Mouse (Mus musculus): ENCODE data around the gene Rundc3b. TPM values are rescaled to one million over a fixed set of nuclear protein-coding genes. Genes with fewer than 3 reads are reported as not detected.
A peak's percentile ranks its signal among the peaks of the same experiment; 100 is the strongest.

Rundc3b gene
- polyA plus RNA-seq (2016; fragmentation: Nextera tagmentation; extraction: Ambion mirVana) = 18.8 and 19.4 TPM in 2 replicates

DNA sequence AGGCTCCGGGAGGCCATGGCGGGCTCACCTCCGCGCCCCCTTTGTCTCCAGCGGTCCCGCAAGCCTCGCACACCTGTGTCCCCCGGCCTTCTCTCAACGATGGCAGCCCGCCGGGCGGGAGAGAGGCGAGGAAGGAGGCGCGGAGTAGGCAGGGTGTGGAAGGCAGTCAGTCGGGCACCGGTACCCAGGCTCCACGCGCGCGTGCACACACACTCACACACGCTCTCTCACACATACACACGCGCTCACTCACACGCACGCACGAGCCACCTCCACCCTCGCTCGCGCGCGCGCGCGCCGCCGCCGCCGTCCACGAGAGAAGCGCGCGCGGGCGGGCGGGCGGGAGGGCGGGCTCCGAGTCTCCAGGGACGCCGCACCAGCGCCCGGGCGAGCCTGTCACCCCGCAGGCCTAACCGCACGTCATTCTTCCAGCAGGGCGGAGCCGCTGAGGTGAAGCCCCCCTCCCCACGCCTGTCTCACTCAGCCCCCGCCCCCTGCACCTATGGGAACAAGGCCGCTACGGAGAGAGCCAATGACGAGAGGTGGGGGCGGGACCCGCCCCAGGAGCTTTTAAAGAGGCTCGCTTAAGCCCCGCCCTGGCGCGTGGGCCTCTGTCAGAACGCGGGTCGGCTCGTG, at the start of gene Rundc3b:
Gene Rundc3b, minus strand, starts transcription at position 357 of the 636 bp plus-strand sequence.
- peak within 1 kb of the TSS; percentile 91 for H3K4me3 ChIP-seq (replicated peaks)
- H3K36me3 ChIP-seq (replicated peaks) = no peaks in the 10 kb centered on the region
- ATAC-seq (ENCODE audit: low FRiP score) = peak; percentile 99
- H3K27ac ChIP-seq = peak within 1 kb of the TSS; percentile 86
- no peaks in the 10 kb centered on the region for H3K4me1 ChIP-seq
- WGBS = under 1% methylated on average over 38 of the region's 74 CpGs
- H3K9me3 ChIP-seq = no peaks in the 10 kb centered on the region
- H3K9ac ChIP-seq = peak within 1 kb of the TSS; percentile 83
- H3K27me3 ChIP-seq = no peaks in the 10 kb centered on the region
- H3K4me2 ChIP-seq = peak within 1 kb of the TSS; percentile 82

GRCm38 (mm10) chr5:8669606-8670005, 46.9 kb upstream of the Rundc3b start:
- Histone ChIP-seq H3K4me3 (replicated peaks) (no peak overlapping the region), H3K36me3 (replicated peaks) (no peaks in the 10 kb centered on the region), H3K9ac (no peak overlapping the region), H3K4me2 (no peak overlapping the region), H3K4me1 (no peaks in the 10 kb centered on the region), H3K27ac (no peak overlapping the region), H3K27me3 (no peaks in the 10 kb centered on the region), H3K9me3 (no peaks in the 10 kb centered on the region)
- WGBS = 97% methylated on average over 1 of the region's 1 CpGs
- no peak for ATAC-seq (ENCODE audit: low FRiP score)

- Histone ChIP-seq H3K36me3 (replicated peaks) (no peaks in the 10 kb centered on the region), H3K4me1 (no peaks in the 10 kb centered on the region), H3K9me3 (no peaks in the 10 kb centered on the region), H3K27ac (no peak overlapping the region), H3K4me3 (replicated peaks) (no peak overlapping the region), H3K9ac (no peak overlapping the region), H3K27me3 (no peaks in the 10 kb centered on the region), H3K4me2 (no peak overlapping the region)
- WGBS = 86% methylated on average over 9 of the region's 9 CpGs
- no peak for ATAC-seq (ENCODE audit: low FRiP score)
These were observed 45.2 kb upstream of the Rundc3b start for GRCm38 (mm10) chr5:8667758-8668474.

DNA sequence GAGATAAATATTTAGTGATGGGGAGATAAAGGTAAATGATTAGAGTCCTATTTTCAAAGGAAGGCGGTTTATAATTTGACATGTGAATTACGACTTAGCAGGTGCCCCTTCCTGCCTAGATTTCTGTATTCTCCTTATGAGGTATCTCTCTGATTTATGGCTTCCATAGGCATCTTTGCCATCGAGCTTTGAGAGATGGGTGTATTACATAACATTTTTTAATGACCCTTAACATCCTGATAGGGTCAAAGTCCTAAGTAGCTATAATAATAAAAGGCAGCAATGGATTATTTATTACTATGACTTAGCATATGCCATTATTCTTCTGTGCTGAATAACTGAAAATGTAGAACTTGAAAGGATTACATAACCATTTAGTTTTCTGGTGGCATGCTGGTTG, 41.9 kb upstream of the Rundc3b start:
- 76% methylated on average over 3 of the region's 3 CpGs for WGBS

DNA sequence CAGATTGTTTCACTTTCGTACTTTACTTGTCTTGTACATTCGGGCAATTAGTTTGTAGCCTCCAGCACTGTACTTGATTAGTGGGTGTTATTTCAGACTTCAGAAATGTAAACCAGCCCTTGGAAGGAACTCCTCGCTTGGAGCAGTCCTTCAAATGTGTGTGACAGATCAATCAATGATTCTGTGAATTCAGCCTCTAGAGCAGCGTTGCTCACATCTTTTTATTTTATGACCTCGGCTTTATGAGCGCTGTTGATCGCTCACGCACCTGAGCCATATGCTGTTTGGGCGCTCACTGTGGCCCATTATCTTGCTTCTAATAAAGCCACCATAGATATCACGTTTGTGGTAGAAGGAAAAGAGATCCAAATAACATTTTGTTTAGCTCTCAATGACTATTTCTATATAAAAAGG, 38.0 kb upstream of the Rundc3b start:
- Histone ChIP-seq H3K27me3 (0 out of 2 replicates have a peak, but pooled peaks cover 2% of the 10 kb centered on the region), H3K4me2 (peak overlapping the region; percentile 89), H3K4me3 (replicated peaks) (peak overlapping the region; percentile 47), H3K9ac (no peak overlapping the region), H3K4me1 (peaks cover 8% of the 10 kb centered on the region; the same call in 1 of the 2 replicates), H3K27ac (no peak overlapping the region), H3K36me3 (replicated peaks) (no peaks in the 10 kb centered on the region), H3K9me3 (no peaks in the 10 kb centered on the region)
- 71% methylated on average over 10 of the region's 10 CpGs for WGBS
- peak; percentile 20; the same call in 1 of the 2 replicates for ATAC-seq (ENCODE audit: low FRiP score)

More for the DNA sequence above, 41.9 kb upstream of the Rundc3b start:
- no peaks in the 10 kb centered on the region for H3K9me3 ChIP-seq
- H3K36me3 ChIP-seq (replicated peaks) = no peaks in the 10 kb centered on the region
- no peak overlapping the region for H3K4me2 ChIP-seq
- H3K27me3 ChIP-seq = 0 out of 2 replicates have a peak, but pooled peaks cover 2% of the 10 kb centered on the region
- ATAC-seq (ENCODE audit: low FRiP score) = no peak
- no peak overlapping the region for H3K9ac ChIP-seq
- H3K4me3 ChIP-seq (replicated peaks) = no peak overlapping the region
- peaks cover 8% of the 10 kb centered on the region; the same call in 1 of the 2 replicates for H3K4me1 ChIP-seq
- H3K27ac ChIP-seq = no peak overlapping the region

- 12% methylated on average over 37 of the region's 37 CpGs for WGBS
- no peaks in the 10 kb centered on the region for H3K9me3 ChIP-seq
- H3K4me3 ChIP-seq (replicated peaks) = peak within 1 kb of the TSS; percentile 47
- H3K4me2 ChIP-seq = peak within 1 kb of the TSS; percentile 89
- peaks cover 8% of the 10 kb centered on the region; the same call in 1 of the 2 replicates for H3K4me1 ChIP-seq
- ATAC-seq (ENCODE audit: low FRiP score) = peak; percentile 77
- 0 out of 2 replicates have a peak, but pooled peaks cover 2% of the 10 kb centered on the region for H3K27me3 ChIP-seq
- H3K9ac ChIP-seq = no peak within 1 kb of the TSS
- H3K27ac ChIP-seq = no peak within 1 kb of the TSS
- no peaks in the 10 kb centered on the region for H3K36me3 ChIP-seq (replicated peaks)
These were observed 37.4 kb upstream of the Rundc3b start, which contains the start of gene Abcb1a for GRCm38 (mm10) chr5:8659911-8660737. Gene Abcb1a, plus strand, starts transcription at chr5:8660077.

GRCm38 (mm10) chr5:8652085-8652484, 29.3 kb upstream of the Rundc3b start:
- Histone ChIP-seq H3K27me3 (no peaks in the 10 kb centered on the region), H3K4me1 (no peaks in the 10 kb centered on the region), H3K27ac (no peak overlapping the region), H3K9me3 (no peaks in the 10 kb centered on the region), H3K9ac (no peak overlapping the region), H3K36me3 (replicated peaks) (no peaks in the 10 kb centered on the region), H3K4me2 (no peak overlapping the region), H3K4me3 (replicated peaks) (no peak overlapping the region)
- WGBS = 89% methylated on average over 2 of the region's 2 CpGs
- ATAC-seq (ENCODE audit: low FRiP score) = no peak

DNA sequence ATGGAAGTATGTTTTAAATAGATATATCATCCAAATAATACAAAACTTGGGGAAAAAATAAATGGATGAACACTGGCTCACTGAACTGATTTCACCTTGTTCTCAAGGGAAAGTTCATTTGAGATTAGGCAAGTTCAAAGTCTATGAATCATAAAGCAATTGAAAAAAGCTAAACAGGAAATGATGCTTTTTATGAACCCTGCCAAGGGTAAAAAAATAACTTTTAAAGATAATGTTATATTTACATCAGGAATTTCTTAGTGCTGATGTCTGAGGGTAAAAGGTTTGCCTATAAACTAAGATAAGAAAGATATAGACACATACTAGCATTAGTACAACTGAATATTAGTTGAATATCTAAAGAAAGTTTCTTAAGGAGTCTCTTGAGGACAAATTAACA, 26.0 kb upstream of the Rundc3b start:
- H3K27me3 ChIP-seq = no peaks in the 10 kb centered on the region
- no peaks in the 10 kb centered on the region for H3K4me1 ChIP-seq
- no peaks in the 10 kb centered on the region for H3K9me3 ChIP-seq
- H3K9ac ChIP-seq = no peak overlapping the region
- no peak for ATAC-seq (ENCODE audit: low FRiP score)
- no peak overlapping the region for H3K27ac ChIP-seq
- no peak overlapping the region for H3K4me2 ChIP-seq
- H3K4me3 ChIP-seq (replicated peaks) = no peak overlapping the region
- no peaks in the 10 kb centered on the region for H3K36me3 ChIP-seq (replicated peaks)

GRCm38 (mm10) chr5:8648300-8648699, 25.5 kb upstream of the Rundc3b start:
- Histone ChIP-seq H3K4me2 (no peak overlapping the region), H3K9ac (no peak overlapping the region), H3K36me3 (replicated peaks) (no peaks in the 10 kb centered on the region), H3K27ac (no peak overlapping the region), H3K9me3 (no peaks in the 10 kb centered on the region), H3K4me1 (no peaks in the 10 kb centered on the region), H3K27me3 (no peaks in the 10 kb centered on the region), H3K4me3 (replicated peaks) (no peak overlapping the region)
- WGBS = 81% methylated on average over 4 of the region's 4 CpGs
- no peak for ATAC-seq (ENCODE audit: low FRiP score)

- Histone ChIP-seq H3K36me3 (replicated peaks) (no peaks in the 10 kb centered on the region), H3K27ac (no peak overlapping the region), H3K4me1 (no peaks in the 10 kb centered on the region), H3K9me3 (no peaks in the 10 kb centered on the region), H3K27me3 (no peaks in the 10 kb centered on the region), H3K4me2 (no peak overlapping the region), H3K9ac (no peak overlapping the region), H3K4me3 (replicated peaks) (no peak overlapping the region)
- no peak for ATAC-seq (ENCODE audit: low FRiP score)
These were observed 11.8 kb upstream of the Rundc3b start for GRCm38 (mm10) chr5:8634489-8634975.

DNA sequence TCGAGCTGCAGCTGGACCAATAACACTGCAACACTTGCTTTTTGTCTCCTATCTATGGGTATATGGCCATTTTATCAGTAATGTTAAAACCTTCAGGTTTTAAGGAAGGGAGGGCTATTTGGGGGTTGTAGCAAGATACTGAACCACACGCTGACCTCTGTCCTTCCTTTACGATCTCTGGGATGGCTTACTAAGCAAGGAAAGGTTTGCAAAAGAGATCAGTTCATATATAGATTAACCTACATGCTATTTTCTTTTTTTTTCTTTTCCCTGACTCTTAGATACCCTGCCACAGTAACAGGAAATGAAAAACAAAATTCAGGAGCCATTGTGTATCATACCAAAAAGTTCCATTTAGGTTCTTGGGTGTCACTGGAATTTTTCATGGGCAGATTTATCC, 10.1 kb upstream of the Rundc3b start:
- 84% methylated on average over 3 of the region's 3 CpGs for WGBS
- ATAC-seq (ENCODE audit: low FRiP score) = no peak
- no peak overlapping the region for H3K4me2 ChIP-seq
- H3K36me3 ChIP-seq (replicated peaks) = no peaks in the 10 kb centered on the region
- H3K27ac ChIP-seq = no peak overlapping the region
- no peaks in the 10 kb centered on the region for H3K27me3 ChIP-seq
- no peak overlapping the region for H3K9ac ChIP-seq
- no peaks in the 10 kb centered on the region for H3K9me3 ChIP-seq
- H3K4me1 ChIP-seq = no peaks in the 10 kb centered on the region
- H3K4me3 ChIP-seq (replicated peaks) = no peak overlapping the region

- no peaks in the 10 kb centered on the region for H3K9me3 ChIP-seq
These were observed 619 bp downstream of the Rundc3b start for GRCm38 (mm10) chr5:8622071-8622595.

More at GRCm38 (mm10) chr5:8622071-8622595, 619 bp downstream of the Rundc3b start:
- no peaks in the 10 kb centered on the region for H3K27me3 ChIP-seq
- H3K9ac ChIP-seq = peak overlapping the region; percentile 83
- H3K4me1 ChIP-seq = no peaks in the 10 kb centered on the region
- peak overlapping the region; percentile 91 for H3K4me3 ChIP-seq (replicated peaks)
- peak overlapping the region; percentile 86 for H3K27ac ChIP-seq
- H3K36me3 ChIP-seq (replicated peaks) = no peaks in the 10 kb centered on the region
- peak; percentile 66 for ATAC-seq (ENCODE audit: low FRiP score)
- H3K4me2 ChIP-seq = peak overlapping the region; percentile 82
- WGBS = under 1% methylated on average over 47 of the region's 49 CpGs

All from forebrain, embryonic 12.5 days (tissue).